Mouse (Mus musculus) liver, adult 2 months (tissue): ENCODE measurements at regions not wholly inside any gene's neighbourhood (a gene's known extent, or its start where the extent isn't known, plus 50 kb on each side); places are given as distances from the start of the nearest gene placed in this dataset.
A peak's percentile ranks its signal among the peaks of the same experiment; 100 is the strongest.

Experiments
- DNase-seq: peaks from one replicate; pipeline ENCODE4 v3.0.0-alpha.2; 2011; ENCODE audit warnings: low read depth, low spot score; ENCODE audit errors: extremely low read depth
- H3K27ac ChIP-seq: fragments of 200-500 bp; replicated peaks from 2 replicates; pipeline ENCODE4 v1.5.1; 2012; ENCODE audit warnings: low read depth, mild to moderate bottlenecking, control low read depth, inconsistent platforms, low read length; ENCODE audit not compliant: insufficient read depth
- H3K27me3 ChIP-seq: fragments of 200-500 bp; 2 replicates; pipeline ENCODE4 v1.6.1; 2012; ENCODE audit warnings: mild to moderate bottlenecking, moderate library complexity, low read length, inconsistent platforms; ENCODE audit not compliant: control insufficient read depth, insufficient read depth
- H3K36me3 ChIP-seq: fragments of 200-500 bp; 2 replicates; pipeline ENCODE4 v1.6.1; 2012; ENCODE audit warnings: low read length, inconsistent platforms; ENCODE audit not compliant: control insufficient read depth, insufficient read depth
- H3K4me1 ChIP-seq: fragments of 200-500 bp; 2 replicates; pipeline ENCODE4 v1.6.1; 2011; ENCODE audit warnings: low read length; ENCODE audit not compliant: control insufficient read depth, insufficient read depth
- H3K4me3 ChIP-seq: fragments of 200-500 bp; 2 replicates; pipeline ENCODE4 v1.5.1; 2011; ENCODE audit warnings: low read depth, mild to moderate bottlenecking, control low read depth, low read length, moderate library complexity; ENCODE audit not compliant: insufficient read depth
- H3K79me2 ChIP-seq: fragments of 200-500 bp; 2 replicates; pipeline ENCODE4 v1.6.1; 2012; ENCODE audit warnings: inconsistent platforms, mild to moderate bottlenecking, low read length, moderate library complexity; ENCODE audit not compliant: control insufficient read depth, insufficient read depth
- H3K9ac ChIP-seq: fragments of 200-500 bp; 2 replicates; pipeline ENCODE4 v1.6.1; 2012; ENCODE audit warnings: low read depth, mild to moderate bottlenecking, control low read depth, inconsistent platforms, low read length
- CTCF ChIP-seq: fragments of 200-500 bp; IDR thresholded peaks from 2 replicates; pipeline ENCODE4 v1.5.1; 2011; ENCODE audit warnings: low read depth, low read length, control low read depth
- POLR2A ChIP-seq: fragments of 200-500 bp; IDR thresholded peaks from 2 replicates; pipeline ENCODE4 v1.6.1; 2011; ENCODE audit warnings: low read length, control low read depth; ENCODE audit not compliant: insufficient read depth; ENCODE audit errors: extremely low read depth
- WGBS: fragments of 180-500 bp; shearing (Covaris S2); methylation state at CpG from one replicate; pipeline ENCODE4 v1.1.7; 2018; 5-methylcytosine and 5-hydroxymethylcytosine counted together

GRCm38 (mm10) chr3:148733227-148733854 lies 257.0 kb downstream of the Adgrl2 start:
- Histone ChIP-seq H3K4me1 (no peaks in the 10 kb centered on the region), H3K4me3 (no peak overlapping the region), H3K27ac (no peak overlapping the region), H3K79me2 (no peaks in the 10 kb centered on the region), H3K9ac (no peak overlapping the region), H3K36me3 (no peaks in the 10 kb centered on the region), H3K27me3 (no peaks in the 10 kb centered on the region)
- WGBS: 70% methylated on average over 13 of the region's 13 CpGs
- DNase-seq: no peak
- TF ChIP-seq POLR2A: no peak
- TF ChIP-seq CTCF: no peak

GRCm38 (mm10) chr3:148731436-148731835 lies 258.9 kb downstream of the Adgrl2 start:
- H3K27me3 ChIP-seq: no peaks in the 10 kb centered on the region
- H3K4me3 ChIP-seq: no peak overlapping the region
- no peak for DNase-seq
- no peaks in the 10 kb centered on the region for H3K36me3 ChIP-seq
- H3K9ac ChIP-seq: no peak overlapping the region
- H3K4me1 ChIP-seq: no peaks in the 10 kb centered on the region
- no peaks in the 10 kb centered on the region for H3K79me2 ChIP-seq
- no peak for TF ChIP-seq CTCF
- TF ChIP-seq POLR2A: no peak
- H3K27ac ChIP-seq: no peak overlapping the region
- 99% methylated on average over 3 of the region's 3 CpGs for WGBS

DNA sequence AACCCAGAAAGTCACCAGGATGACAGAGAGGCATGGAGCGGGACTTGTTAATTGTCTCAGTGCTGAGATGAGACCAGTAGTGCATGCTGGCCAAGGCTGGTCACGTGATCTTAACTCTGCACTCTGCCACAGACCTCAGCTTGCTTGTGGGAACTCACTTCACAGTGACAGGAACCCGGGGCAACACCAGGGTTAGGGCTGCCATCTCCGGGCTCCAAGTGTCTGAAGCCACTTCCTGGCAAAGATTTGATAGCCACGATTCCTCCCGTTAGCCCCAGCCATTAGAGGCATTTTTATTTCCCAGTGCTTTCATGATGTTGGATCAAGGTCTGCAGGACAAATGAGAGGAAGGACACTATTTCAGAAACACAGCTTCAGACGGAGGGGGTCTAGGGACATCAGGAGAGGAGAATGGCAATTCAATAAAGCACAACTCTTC lies 261.1 kb downstream of the Adgrl2 start:
- DNase-seq: peak; percentile 3
- Histone ChIP-seq H3K4me1 (no peaks in the 10 kb centered on the region), H3K79me2 (no peaks in the 10 kb centered on the region), H3K4me3 (no peak overlapping the region), H3K27me3 (no peaks in the 10 kb centered on the region), H3K9ac (no peak overlapping the region), H3K36me3 (no peaks in the 10 kb centered on the region), H3K27ac (no peak overlapping the region)
- WGBS: 73% methylated on average over 7 of the region's 7 CpGs
- TF ChIP-seq CTCF: no peak
- no peak for TF ChIP-seq POLR2A

DNA sequence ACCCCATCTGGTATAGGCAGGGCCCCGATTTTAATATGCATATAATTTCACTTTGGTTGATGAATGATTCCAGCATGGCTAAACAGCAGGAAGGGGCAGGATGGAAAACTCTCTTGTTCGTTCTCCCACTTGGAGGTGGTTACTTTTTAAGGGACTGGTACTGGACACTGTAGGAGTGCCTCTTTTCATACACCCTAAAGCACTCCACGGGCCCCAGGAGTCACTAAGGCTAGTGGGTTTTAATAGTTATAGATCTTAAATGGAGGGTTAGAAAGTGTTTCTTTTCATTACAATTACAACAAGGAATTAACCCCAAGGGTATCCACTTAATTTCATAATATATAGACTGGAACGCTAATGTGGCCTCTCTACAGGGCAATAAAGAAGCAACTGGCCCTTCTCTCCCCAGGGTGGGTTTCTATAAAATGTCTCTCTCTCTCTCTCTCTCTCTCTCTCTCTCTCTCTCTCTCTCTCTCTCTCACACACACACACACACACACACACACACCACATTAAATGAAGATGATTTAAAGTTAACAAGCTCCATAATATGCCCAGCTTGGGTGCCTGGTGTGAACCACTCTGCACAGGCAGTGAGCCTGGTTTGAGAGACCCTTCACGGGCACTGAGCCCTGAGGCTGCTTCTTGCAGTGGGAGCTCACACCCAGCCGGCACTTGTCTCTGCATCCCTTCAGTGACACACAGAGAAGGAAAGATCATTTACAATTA lies 261.7 kb downstream of the Adgrl2 start:
- TF ChIP-seq POLR2A (no peak), CTCF (no peak)
- DNase-seq: no peak
- WGBS: 92% methylated on average over 6 of the region's 6 CpGs
- H3K27ac ChIP-seq: no peak overlapping the region
- no peaks in the 10 kb centered on the region for H3K4me1 ChIP-seq
- H3K79me2 ChIP-seq: no peaks in the 10 kb centered on the region
- no peak overlapping the region for H3K9ac ChIP-seq
- no peaks in the 10 kb centered on the region for H3K36me3 ChIP-seq
- no peak overlapping the region for H3K4me3 ChIP-seq
- H3K27me3 ChIP-seq: no peaks in the 10 kb centered on the region

GRCm38 (mm10) chr3:148726596-148727331 lies 263.6 kb downstream of the Adgrl2 start:
- no peaks in the 10 kb centered on the region for H3K79me2 ChIP-seq
- TF ChIP-seq CTCF (no peak), POLR2A (no peak)
- H3K27ac ChIP-seq: no peak overlapping the region
- no peak overlapping the region for H3K9ac ChIP-seq
- no peaks in the 10 kb centered on the region for H3K27me3 ChIP-seq
- DNase-seq: no peak
- no peak overlapping the region for H3K4me3 ChIP-seq
- H3K4me1 ChIP-seq: no peaks in the 10 kb centered on the region
- H3K36me3 ChIP-seq: no peaks in the 10 kb centered on the region
- 74% methylated on average over 10 of the region's 10 CpGs for WGBS

DNA sequence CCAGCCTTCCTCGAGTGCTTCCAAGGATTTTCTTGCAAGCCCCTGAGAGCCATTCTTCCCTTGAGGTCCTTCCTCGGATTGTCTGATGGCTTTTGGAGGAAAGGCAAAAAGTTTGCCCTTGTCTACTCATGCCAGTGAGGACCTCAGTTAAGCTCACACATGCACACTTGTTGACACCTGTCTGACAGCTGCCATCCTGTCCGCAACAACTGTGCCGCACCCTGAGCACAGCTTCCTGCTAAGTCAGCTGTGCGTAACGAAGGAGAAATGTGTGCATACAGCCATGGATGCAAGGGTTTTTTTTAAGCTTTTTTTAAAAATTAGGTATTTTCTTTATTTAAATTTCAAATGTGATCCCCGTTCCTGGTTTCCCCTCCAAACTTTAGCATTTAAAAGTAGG lies 293.8 kb downstream of the Adgrl2 start:
- no peaks in the 10 kb centered on the region for H3K79me2 ChIP-seq

More for the DNA sequence above, 293.8 kb downstream of the Adgrl2 start:
- Histone ChIP-seq H3K9ac (no peak overlapping the region), H3K4me1 (no peaks in the 10 kb centered on the region), H3K27ac (no peak overlapping the region), H3K27me3 (no peaks in the 10 kb centered on the region), H3K36me3 (no peaks in the 10 kb centered on the region), H3K4me3 (no peak overlapping the region)
- WGBS: 90% methylated on average over 7 of the region's 7 CpGs
- no peak for DNase-seq
- TF ChIP-seq POLR2A (no peak), CTCF (no peak)
